Mouse (Mus musculus) fat pad, adult 2 months (tissue): ENCODE measurements around the gene Mettl6.

Experiments
- DNase-seq: peaks from one replicate; pipeline ENCODE4 v3.0.0-alpha.2; 2011; ENCODE audit warnings: low read depth, low spot score; ENCODE audit errors: extremely low read depth

Mettl6 gene

DNA sequence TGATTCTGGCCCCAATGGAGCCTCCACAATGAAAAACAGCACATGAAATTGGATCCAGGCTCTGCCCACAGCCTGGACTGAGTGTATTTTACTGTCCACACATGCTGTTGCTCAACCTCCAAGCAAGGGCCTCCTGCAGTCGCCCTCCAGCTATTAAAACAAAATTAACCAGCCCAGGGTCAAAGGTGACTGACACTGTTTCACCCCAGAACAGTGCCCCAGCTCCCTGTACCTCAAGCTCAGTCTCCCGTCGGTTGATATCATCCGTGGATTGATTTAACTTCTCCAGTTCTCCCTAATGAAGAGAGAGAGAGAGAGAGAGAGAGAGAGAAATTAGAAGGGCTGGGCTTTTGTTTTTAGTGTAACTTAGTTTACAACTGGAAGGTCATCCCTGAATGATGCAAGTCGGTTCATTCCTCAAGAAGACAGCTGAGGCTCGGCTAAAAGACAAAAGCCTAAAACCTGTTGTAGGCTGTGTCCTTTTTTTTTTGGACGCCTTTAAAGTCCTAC is 60.9 kb downstream of the Mettl6 start:
- DNase-seq = no peak

GRCm38 (mm10) chr14:31433126-31433525 is 61.7 kb downstream of the Mettl6 start:
- DNase-seq = no peak

- DNase-seq = no peak
Measured at GRCm38 (mm10) chr14:31432424-31432823, 62.4 kb downstream of the Mettl6 start.

- no peak for DNase-seq
Measured at GRCm38 (mm10) chr14:31431789-31432330, 63.0 kb downstream of the Mettl6 start.

GRCm38 (mm10) chr14:31429004-31429395 is 65.8 kb downstream of the Mettl6 start:
- no peak for DNase-seq

GRCm38 (mm10) chr14:31428211-31429003 is 66.4 kb downstream of the Mettl6 start:
- no peak for DNase-seq
